Mouse (Mus musculus): ENCODE measurements around the gene Frmd4a. TPM values are rescaled to one million over a fixed set of nuclear protein-coding genes. Genes with fewer than 3 reads are reported as not detected.

The Frmd4a gene
- total RNA-seq, 2 experiments from 2014 or later = 42.2 to 75.6 TPM

DNA sequence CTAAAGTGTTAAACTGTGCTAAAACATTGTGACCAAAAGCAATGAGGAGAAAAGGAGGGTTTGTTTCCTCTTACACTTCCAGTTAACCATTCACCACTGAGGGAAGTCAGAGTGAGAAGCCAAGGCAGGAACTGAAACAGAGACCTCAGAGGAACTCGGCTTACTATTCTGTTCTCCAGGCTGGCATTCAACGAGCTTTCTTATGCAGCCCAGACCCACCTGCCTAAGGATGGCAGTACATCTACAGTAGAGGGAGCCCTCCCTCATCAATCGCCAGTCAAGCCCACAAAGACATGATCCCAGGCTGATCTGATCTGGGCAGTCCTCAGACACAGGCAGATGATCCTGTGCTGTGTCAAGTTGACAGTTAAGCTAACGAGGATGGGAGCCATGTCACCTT is 555.9 kb downstream of the Frmd4a start:
- intact Hi-C loops (cut with DNase I) = no loop called here
- no peak for DNase-seq (ENCODE audit: low spot score in 2 of 2)

- intact Hi-C loops (cut with DNase I) = no loop called here
- DNase-seq (ENCODE audit: low spot score in 2 of 2) = no peak
Measured at GRCm38 (mm10) chr2:4574251-4574650, 556.7 kb downstream of the Frmd4a start.

DNA sequence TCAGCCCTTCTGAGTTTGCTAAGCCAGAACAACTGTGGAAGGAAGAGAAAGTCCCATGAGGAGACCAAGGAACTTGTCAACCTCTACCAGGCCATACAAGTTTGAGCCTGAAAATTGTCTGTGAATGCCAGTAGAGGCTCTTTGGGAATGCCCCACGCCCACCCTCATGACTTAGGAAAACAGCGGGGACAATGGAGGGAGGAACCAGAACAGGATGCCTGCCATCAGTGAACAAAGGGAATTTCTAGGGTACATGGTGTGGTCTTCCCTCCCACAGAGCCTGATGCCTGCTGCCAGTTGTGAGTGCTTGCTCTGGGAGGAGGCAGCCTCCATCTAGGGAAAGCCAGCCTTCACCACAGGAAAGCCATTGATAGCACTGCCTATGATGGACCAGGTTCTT is 557.6 kb downstream of the Frmd4a start:
- intact Hi-C loops (cut with DNase I) = no loop called here
- DNase-seq (ENCODE audit: low spot score in 2 of 2) = no peak

DNA sequence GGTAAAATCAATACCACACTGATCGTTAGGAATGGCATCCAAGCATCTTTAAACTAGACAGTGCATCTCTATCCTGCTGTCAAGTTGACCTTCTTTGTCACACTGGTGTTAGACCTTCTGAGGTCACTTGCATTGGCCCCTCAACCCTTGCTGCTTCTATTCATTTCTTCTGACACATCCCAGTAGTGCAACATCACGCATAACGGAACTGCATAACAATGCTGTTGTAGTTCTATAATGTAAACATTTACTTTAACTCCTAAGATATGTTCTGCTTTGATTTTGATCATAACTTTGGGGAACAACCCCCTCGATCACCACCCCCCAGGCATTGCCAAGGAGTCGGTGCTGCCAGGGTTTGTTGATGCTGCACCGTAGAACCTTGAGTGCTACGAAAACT is 558.5 kb downstream of the Frmd4a start:
- intact Hi-C loops (cut with DNase I) = no loop called here
- no peak for DNase-seq (ENCODE audit: low spot score in 2 of 2)

- intact Hi-C loops (cut with DNase I) = no loop called here
- DNase-seq (ENCODE audit: low spot score in 2 of 2) = no peak
Measured at GRCm38 (mm10) chr2:4578291-4578690, 560.8 kb downstream of the Frmd4a start.

DNA sequence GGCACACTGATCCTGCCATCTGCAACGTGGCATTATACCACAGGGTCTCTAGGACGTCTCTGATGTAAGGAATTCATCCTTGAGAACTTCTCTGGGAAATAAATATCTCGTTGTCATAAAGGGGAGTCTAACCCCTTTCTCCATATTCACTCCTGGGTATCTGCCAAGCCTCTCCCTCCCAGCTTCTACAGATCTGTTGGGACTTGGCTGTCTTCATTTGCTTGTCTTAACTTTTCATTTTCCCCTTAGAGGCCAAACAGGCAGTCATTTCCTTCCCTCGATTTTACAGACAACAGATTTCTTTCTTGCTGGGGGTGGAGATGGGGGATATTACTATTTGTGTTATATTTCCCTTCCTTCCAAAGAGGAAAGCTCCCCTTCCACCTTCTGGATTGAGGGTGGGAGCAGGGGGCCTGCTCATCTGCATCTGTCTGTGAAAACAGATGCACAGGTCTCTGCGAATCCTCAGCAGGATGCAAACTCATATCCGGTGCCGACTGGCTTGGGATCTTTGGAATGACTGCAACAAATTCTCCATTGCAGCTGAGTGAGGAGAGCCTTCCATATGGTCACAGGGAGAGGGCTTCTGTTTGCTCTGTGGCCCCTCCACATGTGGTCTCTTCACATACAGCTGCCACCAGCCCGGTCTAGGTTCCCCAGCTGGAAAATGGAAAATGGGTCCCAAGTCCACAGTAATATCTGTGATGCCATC is 562.0 kb downstream of the Frmd4a start:
- intact Hi-C loops (cut with DNase I) = no loop called here
- no peak for DNase-seq (ENCODE audit: low spot score in 2 of 2)

DNA sequence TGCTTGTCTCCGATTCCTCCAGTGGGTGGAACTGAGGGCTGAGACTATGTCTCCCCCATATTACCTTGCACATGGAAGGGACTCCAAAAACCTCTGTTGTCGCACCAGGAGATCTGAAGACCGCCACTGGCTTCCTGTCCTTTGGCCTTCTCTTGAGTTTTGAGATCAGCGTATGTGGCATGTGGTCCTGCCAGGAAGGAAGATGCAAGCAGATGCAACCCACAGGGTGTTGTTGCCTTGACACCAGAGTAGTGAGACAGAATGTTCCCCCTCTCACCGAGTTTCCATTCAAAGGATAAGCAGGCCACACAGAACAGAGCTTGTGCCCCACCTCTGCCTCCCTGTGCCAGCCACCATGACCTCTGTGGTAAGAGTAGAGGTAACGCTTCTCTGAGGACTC is 563.1 kb downstream of the Frmd4a start:
- intact Hi-C loops (cut with DNase I) = no loop called here
- no peak for DNase-seq (ENCODE audit: low spot score in 2 of 2)

DNA sequence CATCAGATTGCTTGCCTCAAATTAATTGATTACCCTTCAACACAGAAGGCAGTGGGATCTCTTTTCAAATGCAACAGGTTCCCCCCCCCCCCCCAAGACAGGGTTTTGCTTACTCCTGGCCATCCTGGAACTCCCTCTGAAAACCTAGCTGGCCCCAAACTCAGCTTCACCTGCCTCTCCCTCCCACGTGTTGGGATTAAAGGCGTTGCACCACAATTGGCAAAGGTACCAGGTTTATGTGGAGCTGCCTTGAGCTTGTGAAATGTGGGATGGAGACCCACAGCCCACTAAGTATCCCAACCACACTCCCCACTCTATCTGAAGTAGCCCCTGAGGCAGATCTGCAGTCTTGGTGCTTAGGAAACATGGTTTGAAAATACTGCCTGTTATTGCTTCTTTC is 565.4 kb downstream of the Frmd4a start:
- no peak for DNase-seq (ENCODE audit: low spot score in 2 of 2)

GRCm38 (mm10) chr2:4584252-4584651 is 566.7 kb downstream of the Frmd4a start:
- DNase-seq (ENCODE audit: low spot score in 2 of 2) = no peak
- intact Hi-C loops (cut with DNase I) = no loop called here

More for the DNA sequence above, 565.4 kb downstream of the Frmd4a start:
- intact Hi-C loops (cut with DNase I) = no loop called here

- DNase-seq (ENCODE audit: low spot score in 2 of 2) = no peak
- intact Hi-C loops (cut with DNase I) = no loop called here
Measured at GRCm38 (mm10) chr2:4586245-4586644, 568.7 kb downstream of the Frmd4a start.

GRCm38 (mm10) chr2:4587685-4588409 is 570.3 kb downstream of the Frmd4a start:
- DNase-seq (ENCODE audit: low spot score in 2 of 2) = no peak
- intact Hi-C loops (cut with DNase I) = no loop called here

GRCm38 (mm10) chr2:4591647-4592046 is 574.1 kb downstream of the Frmd4a start:
- intact Hi-C loops (cut with DNase I) = no loop called here
- no peak for DNase-seq (ENCODE audit: low spot score in 2 of 2)

DNA sequence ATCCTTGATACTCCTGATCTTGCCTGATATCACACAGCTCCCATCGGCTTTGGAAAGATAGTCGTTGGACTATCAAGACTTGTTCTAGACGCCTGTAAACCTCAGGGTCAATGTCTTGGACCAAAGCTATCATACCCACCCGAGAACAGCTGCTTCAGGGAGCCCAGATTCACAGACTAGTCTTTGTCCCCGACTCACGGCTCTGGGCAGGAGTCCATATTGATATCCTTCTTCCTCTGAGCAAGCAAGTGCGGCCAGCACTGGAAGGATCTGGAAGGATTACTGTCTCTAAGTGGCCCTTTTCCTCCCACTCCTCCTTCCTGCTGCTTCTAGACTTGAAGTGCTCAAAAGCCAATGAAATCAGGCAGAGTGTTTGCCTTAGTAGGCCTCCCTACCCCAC is 575.1 kb downstream of the Frmd4a start:
- DNase-seq (ENCODE audit: low spot score in 2 of 2) = no peak
- intact Hi-C loops (cut with DNase I) = no loop called here

DNA sequence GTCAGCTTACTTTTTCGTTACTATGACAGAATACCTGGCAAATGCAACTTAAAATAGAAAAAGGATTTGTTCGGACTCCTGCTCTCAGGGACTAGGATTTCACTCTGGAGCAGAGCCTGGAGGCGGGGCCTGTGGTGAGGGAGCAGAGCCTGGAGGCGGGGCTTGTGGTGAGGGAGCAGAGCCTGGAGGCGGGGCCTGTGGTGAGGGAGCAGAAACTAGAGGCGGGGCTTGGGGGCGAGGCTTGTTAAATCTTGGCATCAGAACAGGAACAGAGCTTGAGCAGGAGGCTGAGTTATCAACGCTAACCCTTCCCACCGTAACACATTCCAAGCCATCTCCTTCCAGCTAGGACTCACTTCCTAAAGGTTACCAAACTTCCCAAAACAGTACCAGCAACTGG is 575.9 kb downstream of the Frmd4a start:
- DNase-seq (ENCODE audit: low spot score in 2 of 2) = no peak
- intact Hi-C loops (cut with DNase I) = no loop called here

GRCm38 (mm10) chr2:4593878-4594387 is 576.4 kb downstream of the Frmd4a start:
- intact Hi-C loops (cut with DNase I) = no loop called here

GRCm38 (mm10) chr2:4596992-4597391 is 579.5 kb downstream of the Frmd4a start:
- intact Hi-C loops (cut with DNase I) = no loop called here
- DNase-seq (ENCODE audit: low spot score in 2 of 2) = no peak

More at GRCm38 (mm10) chr2:4593878-4594387, 576.4 kb downstream of the Frmd4a start:
- no peak for DNase-seq (ENCODE audit: low spot score in 2 of 2)

GRCm38 (mm10) chr2:4601034-4601890 is 583.7 kb downstream of the Frmd4a start:
- intact Hi-C loops (cut with DNase I) = loop anchor here (1.0 kb wide), 1 partner anchor 102 kb away; no protein-coding TSS in a partner anchor

GRCm38 (mm10) chr2:4603361-4603945 is 585.9 kb downstream of the Frmd4a start:
- intact Hi-C loops (cut with DNase I) = no loop called here
- no peak for DNase-seq (ENCODE audit: low spot score in 2 of 2)

More at GRCm38 (mm10) chr2:4601034-4601890, 583.7 kb downstream of the Frmd4a start:
- peak; percentile 44 to 49 for DNase-seq (ENCODE audit: low spot score in 2 of 2)

DNA sequence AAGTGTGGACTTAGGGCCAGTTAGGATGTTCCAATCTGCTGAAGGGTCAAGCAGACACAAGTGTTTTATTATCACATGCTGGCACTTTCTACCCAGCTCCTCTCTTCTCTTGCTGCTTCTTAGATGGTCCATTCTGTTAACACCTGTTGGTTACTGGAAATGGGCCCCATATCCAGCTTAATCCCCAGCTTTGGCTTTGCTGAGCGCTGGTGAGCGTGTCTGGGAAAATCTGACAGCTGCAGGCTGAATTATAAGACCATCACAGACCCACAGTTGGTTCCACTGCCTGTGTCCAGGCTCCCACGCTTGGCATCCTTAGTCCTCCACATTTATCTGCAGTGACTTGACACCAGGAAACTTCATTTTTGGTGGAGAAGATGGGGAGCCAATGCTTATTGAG is 589.0 kb downstream of the Frmd4a start:
- intact Hi-C loops (cut with DNase I) = no loop called here
- DNase-seq (ENCODE audit: low spot score in 2 of 2) = no peak

DNA sequence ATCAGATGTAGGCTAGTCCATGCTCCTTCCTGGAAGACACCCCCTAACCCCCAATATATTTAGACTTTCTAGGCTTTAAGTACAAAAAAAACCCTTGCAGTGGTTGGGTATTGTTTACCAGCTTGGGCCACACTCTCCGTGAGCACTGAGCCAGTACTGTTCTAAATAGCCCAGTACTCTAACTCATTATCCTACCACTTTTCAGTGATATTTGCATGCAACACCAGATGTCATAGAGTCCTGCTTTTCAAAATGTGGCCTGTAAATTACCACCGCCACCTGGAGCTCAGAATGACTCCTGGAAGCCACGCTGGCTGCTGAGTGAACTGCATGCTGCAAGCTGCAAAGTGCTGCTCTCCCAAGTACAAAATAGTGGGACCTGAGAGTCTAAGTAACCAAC is 590.7 kb downstream of the Frmd4a start:
- intact Hi-C loops (cut with DNase I) = no loop called here
- DNase-seq (ENCODE audit: low spot score in 2 of 2) = peak in 1 of 2 experiments; percentile 3

Measured in left cerebral cortex, postnatal 36 days (tissue).